Mouse (Mus musculus) heart, postnatal 14 days (tissue): ENCODE measurements around the gene Dedd. TPM values are rescaled to one million over a fixed set of nuclear protein-coding genes. Genes with fewer than 3 reads are reported as not detected.

ENCODE experiments used
- DNase-seq, 2 experiments: peaks; one replicate each; pipeline ENCODE4 v3.0.0; 2021 to 2022
- intact Hi-C: fragments of 180-260 bp; cut with DNase I; formaldehyde crosslinking; loops from one replicate; pipeline ENCODE4 v1.15.1; 2025
- total RNA-seq, 2 experiments: library from RNA; stranded (reverse); gene quantifications; 2 replicates each; pipeline ENCODE4 v1.2.3; 2021

Dedd gene
- total RNA-seq, 2 experiments from 2014 or later: 24.4 to 25.9 TPM

DNA sequence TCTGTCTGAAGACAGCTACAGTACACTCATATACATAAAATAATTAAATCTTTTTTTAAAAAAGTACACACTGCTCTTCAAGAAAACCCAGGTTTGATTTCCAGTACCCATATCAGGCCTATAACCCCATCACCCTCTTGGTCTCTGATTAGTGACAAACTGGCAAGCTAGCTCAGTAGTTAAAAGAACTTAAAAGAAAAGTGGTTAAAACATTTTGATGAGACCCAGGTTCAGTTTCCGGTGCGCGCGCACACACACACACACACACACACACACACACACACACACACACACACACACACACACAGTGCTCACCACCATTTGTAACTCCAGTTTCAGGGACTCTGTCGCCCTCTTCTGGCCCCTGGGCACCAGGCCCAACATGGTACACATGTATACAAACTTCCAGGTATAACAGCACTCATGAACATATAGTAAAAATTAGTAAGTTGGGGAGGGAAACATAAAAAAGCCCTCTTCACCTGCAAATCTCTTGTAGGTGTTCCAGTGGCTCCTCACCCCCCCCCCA is 26.9 kb downstream of the Dedd start:
- intact Hi-C loops: loop anchor here (2.0 kb wide), 1 partner anchor 33 kb away; no protein-coding TSS in a partner anchor
- DNase-seq: no peak

DNA sequence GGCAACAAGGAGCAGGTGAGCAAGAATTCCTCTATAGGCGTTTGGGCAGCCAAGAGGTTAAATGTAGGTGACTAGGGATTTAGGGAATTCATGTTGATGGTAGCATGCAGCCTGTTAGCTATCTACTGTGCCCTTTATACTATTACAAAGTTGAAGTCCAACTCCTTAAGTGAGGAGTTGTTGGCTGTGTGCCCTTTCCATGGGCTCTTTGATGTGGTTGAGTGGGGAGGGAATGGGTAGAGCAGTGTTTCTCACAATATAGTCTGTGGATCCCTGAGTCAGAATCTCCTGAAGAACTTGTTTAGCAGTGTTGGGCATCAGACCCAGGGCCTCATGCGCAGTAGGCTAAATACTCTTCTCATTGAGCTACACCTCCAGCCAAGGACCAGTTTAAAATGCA is 27.9 kb downstream of the Dedd start:
- intact Hi-C loops: no loop called here
- no peak for DNase-seq

DNA sequence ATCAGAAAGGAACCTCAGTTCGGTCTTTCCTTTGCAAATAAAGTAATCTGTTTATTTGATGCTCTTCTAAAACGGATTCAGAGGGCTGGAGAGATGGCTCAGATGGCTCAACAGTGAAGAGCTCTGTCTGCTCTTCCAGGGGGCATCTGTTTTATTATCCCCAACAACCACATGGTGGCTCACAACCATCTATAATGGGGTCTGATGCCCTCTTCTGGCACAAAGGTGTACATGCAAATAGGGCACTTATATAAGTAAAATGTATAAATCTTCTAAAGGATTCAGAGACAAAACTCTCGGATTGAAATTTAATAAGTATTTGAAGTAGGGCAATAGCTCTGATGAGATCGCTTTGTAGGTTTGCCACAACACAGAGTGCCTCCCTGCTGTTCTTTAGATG is 29.5 kb downstream of the Dedd start:
- intact Hi-C loops: no loop called here
- peak in 1 of 2 experiments; percentile 25 for DNase-seq

DNA sequence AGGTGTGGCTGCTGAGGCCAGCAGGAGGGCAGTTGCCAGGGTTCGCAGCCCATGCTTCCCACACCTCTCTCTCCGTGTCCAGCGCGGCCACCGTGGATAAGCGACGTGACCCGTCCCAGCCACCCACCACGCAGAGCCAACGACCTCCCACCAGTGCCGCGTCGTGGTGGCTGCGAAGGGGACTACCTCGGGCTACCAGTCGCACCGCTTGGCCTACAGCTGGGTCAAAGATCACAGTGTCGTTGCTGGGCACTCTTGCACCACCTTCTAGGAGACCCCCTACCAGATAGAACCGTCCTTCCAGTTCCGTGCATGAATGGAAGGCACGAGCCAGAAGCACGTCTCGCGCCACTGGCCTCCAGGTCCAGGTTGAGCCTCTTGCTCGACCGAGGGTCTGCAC is 31.3 kb downstream of the Dedd start:
- no peak for DNase-seq
- intact Hi-C loops: loop anchor here (5.0 kb wide), 1 partner anchor 207 kb away; no protein-coding TSS in a partner anchor

DNA sequence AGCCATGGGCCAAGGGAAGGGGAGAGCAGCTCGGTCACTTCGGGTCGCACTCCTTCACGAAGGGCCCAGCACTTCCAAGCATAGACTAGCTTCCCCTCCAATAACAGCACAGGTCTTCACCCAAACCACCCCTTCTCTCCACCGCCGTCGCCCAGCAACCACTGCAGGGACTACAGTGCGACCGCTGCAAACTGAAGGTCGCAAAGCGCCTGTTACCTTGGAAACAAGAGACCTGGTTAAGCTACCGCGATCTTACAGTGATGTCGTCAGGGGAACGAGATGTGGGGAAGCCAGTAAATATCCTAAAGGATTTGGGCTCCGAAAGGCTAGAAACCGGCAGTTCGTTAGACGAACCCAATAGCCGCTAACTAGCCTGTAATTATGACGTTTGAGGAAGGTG is 31.7 kb downstream of the Dedd start, which contains the start of gene Klhdc9:
TSS of gene Klhdc9 (minus strand) at position 143 of the 400 bp plus-strand sequence.
- intact Hi-C loops: loop anchor here (1.0 to 5.0 kb wide), 2 partner anchors 119 to 207 kb away; no protein-coding TSS in a partner anchor
- DNase-seq: peak; percentile 72 to 87

DNA sequence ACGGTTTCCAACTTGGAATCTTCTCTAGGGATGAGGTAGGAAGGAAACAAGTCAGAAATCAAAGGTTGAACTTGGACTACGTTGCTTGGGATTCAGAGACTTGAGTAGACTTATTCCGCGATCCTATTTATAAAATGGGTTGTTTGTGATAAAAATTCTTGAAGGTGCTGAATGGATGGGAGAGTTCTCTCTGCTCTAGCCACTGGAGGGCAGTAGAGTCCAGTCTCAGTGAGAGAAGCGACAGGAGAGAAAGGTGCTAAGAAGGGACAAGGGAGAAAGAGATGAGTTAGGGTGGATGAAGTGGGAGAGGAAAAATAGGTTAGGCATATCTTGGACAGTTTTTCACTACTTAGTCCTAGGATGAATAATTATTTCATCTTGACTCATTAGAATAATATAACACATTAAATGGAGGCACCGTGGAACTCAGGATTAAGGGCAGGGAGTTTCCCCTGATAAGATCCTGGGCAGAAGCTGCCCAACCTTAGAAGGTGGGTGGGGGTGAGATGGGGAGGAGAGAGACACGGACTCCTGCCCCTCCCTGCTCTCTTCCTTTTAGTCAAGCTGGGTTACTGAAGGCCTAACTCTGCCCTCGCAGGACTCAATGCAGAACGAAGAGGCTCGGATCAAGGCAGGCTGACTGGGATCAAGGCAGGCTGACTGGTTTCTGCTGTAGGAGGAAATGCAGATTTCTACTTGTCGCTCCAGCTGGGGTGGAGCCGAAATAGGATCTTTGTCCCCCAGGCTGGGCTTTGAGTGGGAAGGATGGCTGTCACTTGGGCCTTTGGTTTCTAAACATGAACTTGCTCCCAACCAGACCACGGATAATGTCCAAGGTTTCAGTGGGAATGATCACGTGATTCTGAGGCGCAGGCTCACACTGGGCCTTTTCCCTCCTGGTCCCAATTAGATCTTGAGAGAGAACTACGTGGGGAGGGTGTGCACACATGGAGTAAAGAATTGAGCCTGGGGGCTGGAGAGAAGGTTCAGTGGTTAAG is 32.5 kb downstream of the Dedd start:
- DNase-seq: peak; percentile 72 to 82

DNA sequence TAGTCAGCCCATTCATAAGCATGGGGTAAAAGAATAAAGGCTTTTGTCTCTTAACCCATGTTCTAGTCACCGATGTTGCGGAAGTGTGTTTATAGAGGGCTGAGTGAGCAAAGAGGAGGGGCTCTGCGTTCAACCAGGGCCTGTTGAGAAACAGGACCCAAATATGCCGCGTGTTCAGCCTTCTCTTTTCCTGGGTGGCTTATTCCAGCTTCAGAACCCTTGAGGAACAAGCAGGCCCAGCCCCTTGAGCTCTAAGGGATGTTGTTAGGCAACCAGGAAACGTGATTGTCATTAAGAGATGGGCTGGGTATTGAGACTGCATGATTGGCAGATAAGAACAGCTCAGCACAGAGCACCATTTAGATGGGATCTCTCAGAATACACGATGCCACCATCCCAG is 37.0 kb downstream of the Dedd start:
- DNase-seq: no peak
- intact Hi-C loops: no loop called here

More for the DNA sequence above, 32.5 kb downstream of the Dedd start:
- intact Hi-C loops: loop anchor here (1.0 to 5.0 kb wide), 2 partner anchors 118 to 206 kb away; no protein-coding TSS in a partner anchor

DNA sequence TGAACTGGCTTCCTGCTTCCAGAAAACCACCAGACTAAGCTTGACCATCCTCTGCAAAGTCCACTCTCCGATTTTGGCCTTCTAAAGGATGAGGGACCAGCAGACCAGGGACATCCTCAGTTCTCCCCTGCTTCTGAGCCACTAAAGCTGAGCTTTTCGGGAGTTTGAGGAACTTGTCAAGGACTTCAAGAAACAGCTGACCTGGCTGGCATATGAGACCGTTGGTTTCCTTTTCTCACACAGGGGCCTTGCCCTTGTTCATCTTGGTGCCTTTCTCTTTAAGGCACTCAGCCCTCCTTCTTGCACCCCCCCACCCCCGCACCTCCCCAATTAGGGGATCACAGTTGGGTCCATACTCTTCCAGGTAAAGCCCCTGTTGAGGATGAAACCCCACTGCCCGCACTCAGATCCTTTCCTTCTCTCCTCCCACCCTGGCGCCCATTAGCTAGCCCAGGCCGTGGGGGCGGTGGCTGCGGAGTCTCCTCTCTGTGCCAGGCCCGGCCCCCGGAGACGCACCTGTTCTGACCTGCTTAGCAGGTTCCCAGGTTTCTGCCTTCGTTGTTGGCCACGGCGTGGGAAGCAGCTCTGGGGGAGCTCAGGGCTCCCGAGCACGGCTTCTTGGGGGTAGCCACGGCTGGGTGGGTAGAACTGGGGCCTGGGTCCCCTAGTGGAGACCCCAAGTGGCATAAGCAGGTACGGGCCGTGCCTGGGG is 41.1 kb downstream of the Dedd start, which contains the start of gene Nectin4:
TSS of gene Nectin4 (plus strand) at position 255 of the 712 bp plus-strand sequence.
- intact Hi-C loops: no loop called here
- DNase-seq: no peak

DNA sequence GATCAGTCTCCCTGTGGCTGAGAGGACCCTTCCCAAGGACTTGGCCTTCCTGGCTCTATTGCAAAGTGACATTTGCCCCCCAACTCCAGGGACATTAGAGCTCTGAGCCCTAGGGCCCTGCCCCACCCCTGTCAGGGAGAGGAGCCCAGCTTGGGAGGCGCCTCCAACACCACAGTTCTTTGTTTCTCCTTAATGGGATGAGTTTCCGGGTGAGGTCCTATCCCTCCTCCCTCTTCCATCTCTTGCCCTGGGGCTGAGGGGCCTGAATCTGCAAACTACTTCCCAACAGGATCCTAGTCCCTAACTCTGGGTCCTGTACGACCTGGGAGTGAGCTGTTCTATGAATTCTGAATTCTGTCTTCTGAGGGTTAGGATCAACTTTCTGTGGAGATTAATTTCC is 43.9 kb downstream of the Dedd start:
- intact Hi-C loops: no loop called here
- DNase-seq: no peak

DNA sequence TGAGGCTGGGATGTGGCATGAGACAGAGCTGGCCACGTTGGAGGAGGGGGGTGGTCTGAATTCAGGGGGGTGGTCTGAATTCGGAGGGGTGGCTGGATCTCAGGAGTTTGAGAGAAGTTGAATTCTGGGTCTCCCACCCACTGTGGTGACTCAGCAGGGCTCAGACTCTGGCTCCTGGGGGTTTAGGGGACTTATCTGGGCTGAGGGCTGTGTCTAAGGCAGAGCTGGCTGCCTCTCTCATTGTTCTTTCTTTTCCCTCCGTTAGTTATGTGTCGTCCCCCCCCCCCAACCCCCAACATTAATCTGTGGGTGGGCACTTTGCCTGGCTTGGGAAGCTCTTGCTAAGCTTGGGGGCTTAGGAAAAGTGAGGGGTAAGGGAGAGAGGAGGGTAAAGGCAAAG is 45.0 kb downstream of the Dedd start:
- no peak for DNase-seq
- intact Hi-C loops: no loop called here

DNA sequence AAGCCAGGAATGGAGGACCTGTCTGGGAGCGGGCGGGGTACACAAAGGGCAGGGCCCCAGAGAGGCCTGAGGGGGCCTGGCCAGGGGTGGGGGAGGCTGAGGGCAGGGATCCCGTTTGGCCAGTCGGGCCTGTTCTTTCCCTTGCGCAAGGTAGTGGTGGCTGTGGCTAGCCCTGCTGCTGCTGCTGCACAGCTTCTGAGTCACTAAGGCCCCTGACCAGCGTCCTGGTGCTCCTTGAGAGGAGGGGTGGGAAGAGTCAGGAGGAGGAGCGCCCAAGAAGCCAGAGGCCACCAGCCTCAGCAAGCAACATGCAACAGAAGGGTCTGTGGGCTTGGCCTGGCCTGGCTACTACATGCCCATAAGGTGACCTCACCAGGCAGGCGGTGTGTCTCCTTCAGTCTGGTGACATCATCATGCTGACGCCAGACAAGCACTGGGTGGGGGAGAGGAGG is 46.7 kb downstream of the Dedd start:
- intact Hi-C loops: no loop called here
- no peak for DNase-seq

DNA sequence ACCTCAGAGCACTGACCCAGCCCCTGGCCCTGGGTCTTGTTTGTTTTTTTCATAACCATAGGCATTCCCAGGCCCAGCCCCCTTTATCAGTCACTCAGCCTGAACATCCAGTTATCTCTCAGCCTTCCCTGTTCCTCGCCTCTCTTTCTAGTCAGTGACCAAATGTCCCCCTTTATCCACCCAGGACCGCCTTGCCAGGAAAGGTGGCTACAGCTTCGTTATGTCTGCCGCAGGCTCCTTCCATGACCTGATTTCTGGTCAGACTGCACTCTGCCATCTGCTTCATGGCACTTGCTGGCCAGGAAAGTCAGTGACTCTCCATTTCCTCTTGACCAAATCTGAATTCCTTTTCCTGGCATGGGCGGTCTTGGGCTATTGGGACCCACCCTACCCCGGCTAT is 49.4 kb downstream of the Dedd start:
- intact Hi-C loops: no loop called here
- DNase-seq: no peak

DNA sequence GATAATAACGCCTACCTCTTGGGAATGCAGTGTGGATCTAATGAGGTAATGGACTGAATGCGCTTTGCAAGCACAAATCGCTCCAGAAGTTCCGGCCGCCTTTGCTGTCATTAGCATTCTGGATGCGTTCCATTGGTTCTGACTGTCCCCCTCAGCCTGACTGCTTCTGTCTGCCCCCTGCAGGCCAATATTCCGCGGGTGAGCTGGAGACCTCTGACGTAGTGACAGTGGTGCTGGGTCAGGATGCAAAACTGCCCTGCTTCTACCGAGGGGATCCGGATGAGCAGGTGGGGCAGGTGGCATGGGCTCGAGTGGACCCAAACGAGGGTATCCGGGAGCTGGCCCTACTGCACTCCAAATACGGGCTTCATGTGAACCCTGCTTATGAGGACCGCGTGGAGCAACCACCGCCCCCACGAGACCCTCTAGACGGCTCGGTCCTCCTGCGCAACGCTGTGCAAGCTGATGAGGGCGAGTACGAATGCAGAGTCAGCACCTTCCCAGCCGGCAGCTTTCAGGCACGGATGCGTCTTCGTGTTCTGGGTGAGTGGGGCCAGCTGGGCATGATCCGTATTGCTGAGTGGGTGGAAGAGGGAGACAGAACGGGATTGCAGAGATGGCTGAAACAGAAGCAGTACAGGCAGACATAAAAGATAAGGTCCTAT is 51.1 kb downstream of the Dedd start:
- intact Hi-C loops: no loop called here
- DNase-seq: peak; percentile 79 to 86

DNA sequence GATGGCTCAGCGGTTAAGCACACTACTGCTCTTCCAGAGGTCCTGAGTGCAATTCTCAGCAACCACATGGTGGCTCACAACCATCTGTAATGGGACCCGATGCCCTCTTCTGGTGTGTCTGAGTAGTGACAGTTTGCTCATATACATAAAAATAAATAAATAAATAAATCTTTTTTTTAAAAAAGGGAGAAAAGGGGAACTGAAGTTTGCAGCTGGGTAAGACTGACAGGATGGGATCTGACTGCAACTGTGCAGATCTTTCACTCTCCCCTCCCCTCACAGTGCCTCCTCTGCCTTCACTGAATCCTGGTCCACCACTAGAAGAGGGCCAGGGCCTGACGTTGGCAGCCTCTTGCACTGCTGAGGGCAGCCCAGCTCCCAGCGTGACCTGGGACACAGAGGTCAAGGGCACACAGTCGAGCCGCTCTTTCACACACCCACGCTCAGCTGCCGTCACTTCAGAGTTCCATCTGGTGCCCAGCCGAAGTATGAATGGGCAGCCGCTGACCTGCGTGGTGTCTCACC is 53.2 kb downstream of the Dedd start:
- intact Hi-C loops: no loop called here
- no peak for DNase-seq

DNA sequence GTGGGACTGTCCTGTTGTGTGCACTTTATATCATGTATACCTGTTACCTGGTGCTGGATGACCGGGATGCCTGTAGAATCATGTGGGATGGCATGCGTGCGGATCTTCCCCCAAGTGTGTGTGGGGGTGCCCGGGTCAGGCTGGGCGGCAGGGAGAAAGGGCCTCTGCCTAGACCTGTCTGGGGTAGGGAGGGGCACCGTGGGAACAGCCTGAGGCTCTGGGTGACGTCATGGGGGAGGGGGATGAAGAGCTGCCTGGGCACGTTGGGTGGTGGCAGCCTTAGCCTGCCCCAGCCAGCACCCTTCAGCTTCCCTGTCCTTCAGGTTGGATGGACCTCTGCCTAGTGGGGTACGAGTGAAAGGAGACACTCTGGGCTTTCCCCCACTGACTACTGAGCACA is 55.4 kb downstream of the Dedd start:
- intact Hi-C loops: no loop called here
- no peak for DNase-seq

DNA sequence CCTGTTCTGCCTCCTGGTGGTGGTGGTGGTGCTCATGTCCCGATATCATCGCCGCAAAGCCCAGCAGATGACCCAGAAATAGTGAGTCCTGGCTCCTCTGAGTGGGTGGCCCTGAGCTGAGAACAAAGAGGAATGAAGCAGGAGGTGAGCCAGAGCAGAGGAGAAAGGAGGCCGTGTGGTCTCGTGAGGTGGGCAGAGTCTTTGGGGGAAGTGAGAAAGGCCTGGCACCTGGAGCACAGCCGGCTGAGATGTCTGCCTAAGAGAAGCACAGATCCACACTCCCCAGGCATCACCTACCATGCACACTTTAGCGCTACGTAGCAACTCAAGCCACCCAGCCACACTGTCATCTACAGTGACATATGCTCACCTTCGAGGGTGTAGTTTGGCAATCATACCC is 56.2 kb downstream of the Dedd start:
- intact Hi-C loops: no loop called here
- no peak for DNase-seq

DNA sequence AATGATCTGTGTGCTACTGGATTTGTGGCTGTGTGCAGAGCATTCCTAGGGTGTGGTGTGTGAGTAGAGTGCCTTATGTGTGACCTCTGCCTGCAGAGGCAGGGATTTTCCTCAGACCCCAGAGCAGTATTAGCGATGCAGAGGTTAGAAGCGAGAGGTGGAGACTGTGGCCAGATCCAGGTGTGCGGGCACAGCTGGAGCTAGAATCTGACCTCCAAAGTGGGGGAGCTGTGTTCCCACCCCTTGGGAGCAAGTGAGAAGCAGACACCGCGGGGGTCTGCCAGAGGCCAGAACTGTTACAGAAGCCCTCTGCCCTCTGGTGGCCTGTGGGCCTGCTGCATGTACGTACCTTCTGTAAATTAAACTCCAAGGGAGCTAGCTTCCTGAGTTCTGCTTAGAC is 58.2 kb downstream of the Dedd start:
- no peak for DNase-seq
- intact Hi-C loops: no loop called here

DNA sequence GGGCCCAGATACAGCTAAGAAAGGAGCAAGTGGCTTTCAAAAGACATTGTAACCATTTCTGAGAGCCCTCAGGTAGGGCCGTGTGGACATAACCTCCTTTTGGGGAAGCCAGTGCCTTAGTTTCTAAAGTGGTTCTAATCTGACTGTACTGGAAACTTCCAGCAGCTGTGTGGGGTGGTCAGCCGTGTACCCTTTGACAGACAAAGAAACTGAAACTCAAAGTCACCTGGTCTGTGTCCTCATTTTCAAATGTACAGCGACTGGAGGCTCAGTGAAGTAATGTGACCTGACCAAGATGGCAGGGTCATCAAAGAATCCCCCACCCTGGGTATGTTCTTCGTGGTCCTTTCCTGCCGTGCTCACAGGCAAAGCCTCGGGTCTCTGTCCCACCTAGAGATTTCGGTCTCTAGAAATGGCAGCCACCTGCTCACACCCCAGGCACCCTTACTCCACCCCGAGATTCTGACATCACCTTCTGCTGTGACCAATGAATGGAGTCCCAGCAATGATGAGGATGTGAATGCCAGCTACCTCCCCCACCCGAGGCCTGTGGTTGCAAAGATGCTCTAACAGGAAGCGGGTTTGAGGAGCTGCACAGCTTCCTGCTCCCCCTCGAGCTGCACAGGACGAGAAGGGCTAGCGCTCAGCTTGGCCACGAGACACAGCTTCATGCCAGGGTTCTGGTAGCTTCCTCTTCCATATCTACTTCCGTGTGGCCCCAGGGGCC is 59.6 kb downstream of the Dedd start, which contains the start of gene Arhgap30:
TSS of gene Arhgap30 (plus strand) at position 579 of the 727 bp plus-strand sequence.
- intact Hi-C loops: no loop called here
- DNase-seq: peak; percentile 24 to 33

DNA sequence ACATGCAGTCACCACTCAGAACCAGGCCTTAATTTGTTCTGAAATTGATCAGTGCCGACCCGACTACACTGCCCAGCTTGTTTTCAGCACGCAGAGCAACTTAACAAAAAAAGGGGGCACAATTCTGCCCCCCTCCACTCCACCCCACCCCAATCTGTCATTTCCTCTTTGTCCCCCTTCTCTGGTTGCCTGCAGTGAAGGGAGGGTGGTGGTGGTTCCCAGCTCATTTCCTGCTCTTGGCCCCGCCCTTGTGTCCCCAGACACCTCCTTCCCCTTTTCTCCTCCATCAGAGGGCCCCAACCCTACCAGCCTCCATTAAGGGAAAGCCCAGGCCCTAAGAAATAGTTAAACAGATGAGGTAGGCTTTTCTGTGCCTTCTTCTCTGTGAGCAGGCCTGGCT is 61.2 kb downstream of the Dedd start:
- peak in 1 of 2 experiments; percentile 25 for DNase-seq

More for the DNA sequence above, 61.2 kb downstream of the Dedd start:
- intact Hi-C loops: no loop called here
